Mouse (Mus musculus): Measurements from ENCODE around the gene Rbfox1. TPM values are rescaled to one million over a fixed set of nuclear protein-coding genes. Genes with fewer than 3 reads are reported as not detected.

Gene Rbfox1
- total RNA-seq, 1 experiment from 2014 or later, result not detected

DNA sequence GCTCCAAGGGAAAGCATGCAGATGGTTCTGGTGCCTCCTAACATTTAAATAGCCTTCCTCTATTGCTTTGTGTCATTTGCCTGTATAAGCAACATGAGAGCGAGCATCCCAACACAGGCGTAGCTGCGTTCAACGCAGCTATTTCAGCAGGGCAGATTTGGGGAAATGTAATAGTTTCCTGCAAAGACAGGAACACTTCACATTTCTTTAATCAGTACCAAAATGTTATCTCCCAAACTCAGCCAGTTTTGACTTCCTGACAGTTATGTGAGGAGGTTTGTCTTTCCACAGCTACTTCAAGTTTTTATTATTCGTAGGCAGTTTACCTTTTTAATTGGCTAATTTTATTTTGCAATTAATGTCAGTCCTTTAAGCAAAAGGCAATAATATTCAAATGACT is 1149.1 kb downstream of the Rbfox1 start:
- ATAC-seq (ENCODE audit: extremely low read depth, insufficient number of reproducible peaks, low FRiP score, poor library complexity, severe bottlenecking), result no peak

- ATAC-seq (ENCODE audit: extremely low read depth, insufficient number of reproducible peaks, low FRiP score, poor library complexity, severe bottlenecking), result no peak
Measured at GRCm38 (mm10) chr16:7036566-7036965, 1151.4 kb downstream of the Rbfox1 start.

DNA sequence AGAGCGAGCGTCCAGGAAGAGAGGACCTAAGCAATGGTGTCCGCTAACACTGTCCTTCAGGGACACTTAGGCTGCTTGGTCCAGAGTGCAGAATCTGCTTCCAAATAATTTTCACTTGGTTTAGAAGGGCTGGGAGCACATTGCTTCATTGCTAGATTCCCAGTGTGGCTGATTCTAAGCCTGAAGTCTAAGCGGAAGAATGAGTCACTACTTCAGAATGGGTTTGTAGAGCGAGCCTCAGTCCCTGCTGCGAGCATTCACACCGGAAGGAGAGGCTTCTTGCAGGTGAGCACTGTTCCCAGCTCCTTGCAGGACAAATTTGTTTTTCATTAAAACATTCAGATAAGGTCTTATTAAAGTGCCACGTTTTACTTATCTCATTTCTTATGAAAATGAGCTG is 1151.8 kb downstream of the Rbfox1 start:
- no peak for ATAC-seq (ENCODE audit: extremely low read depth, insufficient number of reproducible peaks, low FRiP score, poor library complexity, severe bottlenecking)

GRCm38 (mm10) chr16:7038639-7039260 is 1153.6 kb downstream of the Rbfox1 start:
- ATAC-seq (ENCODE audit: extremely low read depth, insufficient number of reproducible peaks, low FRiP score, poor library complexity, severe bottlenecking), result no peak

DNA sequence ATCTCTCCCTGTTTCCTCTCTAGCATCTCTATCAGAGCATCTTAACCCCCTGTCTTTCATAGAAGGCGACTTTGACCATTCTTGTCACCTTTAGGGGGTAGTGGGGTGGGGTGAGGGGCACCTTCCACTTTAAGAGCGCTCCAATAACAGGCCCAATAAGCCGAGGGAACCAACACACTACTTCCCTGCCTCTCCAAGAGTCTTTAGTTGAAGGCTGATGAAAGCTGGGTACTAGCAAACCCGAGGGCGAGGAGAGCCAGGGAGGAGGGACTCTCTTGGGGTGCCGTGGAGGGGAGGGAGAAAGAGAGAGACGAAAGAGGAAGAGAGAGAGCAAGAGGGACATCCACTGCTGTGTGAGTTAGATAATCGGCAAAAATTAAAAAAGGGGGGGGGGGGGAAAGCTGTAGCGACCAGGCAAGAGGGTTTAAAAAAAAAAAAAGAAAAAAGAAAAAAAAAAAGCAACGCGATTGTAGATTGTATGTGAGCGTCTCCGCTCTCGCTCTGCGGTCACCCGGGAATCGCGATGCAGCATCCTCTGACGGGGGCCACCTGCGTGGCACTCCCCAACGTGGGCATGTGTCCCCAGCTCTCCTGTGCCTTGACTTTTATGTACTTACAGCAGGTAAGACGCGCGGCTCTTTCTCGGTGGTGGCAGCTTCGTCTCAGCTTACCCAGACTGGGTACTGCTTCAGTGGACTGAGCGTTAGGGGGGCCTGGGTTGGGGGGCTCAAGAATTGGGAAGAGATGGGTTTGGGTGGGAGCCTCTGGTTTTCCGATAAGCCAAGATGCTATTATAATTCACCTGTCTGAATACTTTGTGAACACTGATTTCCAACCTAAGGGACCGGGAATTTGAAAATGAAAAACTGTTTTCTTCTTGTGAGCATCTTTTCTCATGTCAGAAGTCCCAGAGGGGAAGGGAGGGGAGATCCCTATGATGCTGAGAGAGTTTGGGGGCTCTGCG is 1154.5 kb downstream of the Rbfox1 start:
- no peak for ATAC-seq (ENCODE audit: extremely low read depth, insufficient number of reproducible peaks, low FRiP score, poor library complexity, severe bottlenecking)

GRCm38 (mm10) chr16:7040691-7041090 is 1155.5 kb downstream of the Rbfox1 start:
- no peak for ATAC-seq (ENCODE audit: extremely low read depth, insufficient number of reproducible peaks, low FRiP score, poor library complexity, severe bottlenecking)

DNA sequence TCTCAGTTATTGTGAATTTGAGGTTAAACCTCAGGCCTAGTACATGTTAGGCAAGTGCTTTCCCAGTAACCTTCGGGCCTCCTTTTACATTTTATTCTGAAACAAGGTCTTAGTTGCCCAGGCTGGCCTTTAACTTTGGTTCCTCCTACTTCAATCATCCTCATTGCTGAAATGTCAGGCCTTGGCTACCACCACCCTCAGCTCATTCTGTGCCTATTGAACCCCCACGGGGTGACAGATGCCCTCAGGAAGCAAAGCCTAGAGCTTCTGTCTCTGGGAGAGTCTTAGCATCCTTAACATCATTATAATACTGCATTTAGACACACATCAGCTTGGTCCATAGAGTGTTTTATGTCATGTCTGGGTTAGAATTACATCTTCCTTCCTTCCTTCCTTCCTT is 1162.3 kb downstream of the Rbfox1 start:
- ATAC-seq (ENCODE audit: extremely low read depth, insufficient number of reproducible peaks, low FRiP score, poor library complexity, severe bottlenecking), result no peak

DNA sequence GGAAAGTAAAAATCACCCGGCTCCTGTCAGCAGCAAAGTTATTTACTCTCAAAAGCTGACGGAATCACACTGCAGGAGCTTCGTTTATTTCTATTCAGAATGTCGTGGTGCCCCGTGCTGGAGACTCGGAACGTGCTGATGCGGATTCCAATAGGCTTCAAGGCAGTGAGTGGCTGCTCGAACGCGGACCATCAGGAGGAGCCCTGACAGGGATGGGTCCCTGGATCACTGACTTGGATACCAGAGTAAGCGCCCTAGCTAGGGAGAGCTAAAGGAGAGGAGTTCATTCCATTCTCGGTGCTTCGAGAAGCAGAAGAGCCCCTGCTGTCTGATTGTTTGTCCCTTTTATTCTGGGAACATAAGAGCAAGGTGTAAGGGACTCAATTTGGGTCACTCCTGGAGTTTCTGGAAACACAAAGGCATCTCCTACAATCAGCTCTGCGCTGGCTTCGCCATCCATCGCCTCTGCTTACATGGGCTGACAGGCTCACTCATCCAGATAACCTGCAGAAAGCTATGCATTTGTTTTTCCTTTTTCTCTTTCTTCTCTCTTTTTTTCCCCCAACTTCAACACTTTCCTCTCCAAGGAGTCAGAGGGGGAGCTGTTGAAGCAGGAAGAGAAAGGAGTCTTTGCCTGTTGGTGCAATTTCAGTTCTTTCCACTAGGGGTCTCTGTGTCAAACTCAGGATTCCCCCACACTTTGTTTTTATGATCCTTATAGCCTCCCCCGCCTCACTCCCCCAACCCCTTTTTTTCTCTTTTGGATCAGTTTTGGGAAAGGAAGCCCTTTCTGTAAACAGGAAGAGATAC is 1164.2 kb downstream of the Rbfox1 start:
- ATAC-seq (ENCODE audit: extremely low read depth, insufficient number of reproducible peaks, low FRiP score, poor library complexity, severe bottlenecking), result no peak

DNA sequence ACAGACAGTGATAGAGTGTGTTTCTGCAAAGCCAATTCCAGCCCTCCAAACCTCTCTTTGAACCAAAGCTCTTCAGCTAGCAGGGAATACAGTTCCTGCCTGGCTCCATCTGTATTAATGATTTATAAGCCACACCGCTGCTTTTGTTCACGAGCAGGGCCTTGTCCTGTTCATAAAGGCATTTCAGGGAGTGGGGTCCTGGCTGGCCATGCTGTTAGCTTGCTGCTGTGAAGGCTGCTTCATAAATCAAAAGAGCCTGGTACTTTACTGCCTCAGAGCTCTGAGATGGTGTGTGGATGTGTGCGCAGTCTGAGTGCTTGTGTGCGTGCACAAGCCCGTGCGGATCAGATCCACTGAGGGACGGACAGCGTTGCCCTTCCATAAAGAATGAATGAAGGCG is 1165.8 kb downstream of the Rbfox1 start:
- ATAC-seq (ENCODE audit: extremely low read depth, insufficient number of reproducible peaks, low FRiP score, poor library complexity, severe bottlenecking), result no peak

DNA sequence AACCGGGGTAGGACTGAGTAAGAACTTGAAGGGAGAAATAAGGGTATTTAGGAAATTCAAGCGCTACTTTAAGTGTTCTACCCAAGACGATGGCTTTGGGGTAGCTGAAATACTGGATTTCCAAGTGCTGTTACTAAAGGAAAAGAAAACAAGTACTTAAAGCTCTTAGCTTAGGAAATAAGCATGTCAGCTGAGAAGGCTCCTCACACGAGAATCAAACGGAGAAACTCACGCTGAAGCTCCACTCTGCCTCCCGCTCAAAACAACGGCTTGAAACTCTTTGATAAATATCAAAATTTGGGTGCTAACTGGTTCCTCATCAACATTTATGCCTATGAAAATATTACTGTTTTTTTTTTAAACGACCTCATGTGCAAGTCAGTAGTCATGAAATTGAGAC is 1166.8 kb downstream of the Rbfox1 start:
- ATAC-seq (ENCODE audit: extremely low read depth, insufficient number of reproducible peaks, low FRiP score, poor library complexity, severe bottlenecking), result no peak

- ATAC-seq (ENCODE audit: extremely low read depth, insufficient number of reproducible peaks, low FRiP score, poor library complexity, severe bottlenecking), result no peak
Measured at GRCm38 (mm10) chr16:7052408-7052807, 1167.3 kb downstream of the Rbfox1 start.

DNA sequence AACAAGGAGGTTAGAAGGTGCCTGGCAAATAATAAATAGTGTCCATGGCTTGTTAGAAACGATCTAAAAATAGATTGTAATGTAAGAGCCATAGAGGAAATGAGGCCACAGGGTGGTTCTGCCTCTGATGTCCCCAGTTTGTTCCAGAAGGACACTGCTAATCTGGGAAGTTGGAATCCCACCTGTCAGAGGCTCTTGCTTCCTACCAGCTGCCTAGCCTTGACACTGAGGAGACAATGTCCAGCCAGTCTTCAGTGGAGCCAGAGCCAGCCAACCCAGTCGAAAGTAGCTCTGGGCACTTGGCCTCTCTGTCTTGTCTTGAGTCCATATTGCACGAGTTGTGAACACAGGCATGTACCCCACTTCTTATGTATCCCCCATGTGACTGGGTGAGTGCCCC is 1172.6 kb downstream of the Rbfox1 start:
- ATAC-seq (ENCODE audit: extremely low read depth, insufficient number of reproducible peaks, low FRiP score, poor library complexity, severe bottlenecking), result no peak

DNA sequence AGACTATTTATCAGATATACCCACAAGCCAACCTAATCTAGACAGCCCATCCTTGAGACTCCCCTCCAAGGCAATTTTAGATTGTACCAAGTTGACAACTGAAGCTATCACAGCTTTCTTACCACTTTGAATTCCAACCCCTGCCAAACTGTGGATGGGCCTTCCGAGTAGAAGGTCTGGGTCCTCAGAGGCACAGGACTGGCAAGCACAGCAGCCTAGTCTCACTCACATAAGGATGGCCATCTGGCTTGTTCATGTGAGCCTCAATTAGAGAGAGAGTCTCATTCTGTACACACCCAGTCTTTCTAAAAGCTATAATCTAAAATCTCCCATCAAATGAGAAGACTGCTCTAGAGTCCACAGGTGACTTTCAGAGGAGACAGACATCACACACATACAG is 1173.4 kb downstream of the Rbfox1 start:
- no peak for ATAC-seq (ENCODE audit: extremely low read depth, insufficient number of reproducible peaks, low FRiP score, poor library complexity, severe bottlenecking)

- no peak for ATAC-seq (ENCODE audit: extremely low read depth, insufficient number of reproducible peaks, low FRiP score, poor library complexity, severe bottlenecking)
Measured at GRCm38 (mm10) chr16:7059596-7059995, 1174.4 kb downstream of the Rbfox1 start.

GRCm38 (mm10) chr16:7060864-7061263 is 1175.7 kb downstream of the Rbfox1 start:
- ATAC-seq (ENCODE audit: extremely low read depth, insufficient number of reproducible peaks, low FRiP score, poor library complexity, severe bottlenecking), result no peak

- no peak for ATAC-seq (ENCODE audit: extremely low read depth, insufficient number of reproducible peaks, low FRiP score, poor library complexity, severe bottlenecking)
Measured at GRCm38 (mm10) chr16:7062512-7062911, 1177.4 kb downstream of the Rbfox1 start.

- ATAC-seq (ENCODE audit: extremely low read depth, insufficient number of reproducible peaks, low FRiP score, poor library complexity, severe bottlenecking), result no peak
Measured at GRCm38 (mm10) chr16:7067109-7067508, 1182.0 kb downstream of the Rbfox1 start.

DNA sequence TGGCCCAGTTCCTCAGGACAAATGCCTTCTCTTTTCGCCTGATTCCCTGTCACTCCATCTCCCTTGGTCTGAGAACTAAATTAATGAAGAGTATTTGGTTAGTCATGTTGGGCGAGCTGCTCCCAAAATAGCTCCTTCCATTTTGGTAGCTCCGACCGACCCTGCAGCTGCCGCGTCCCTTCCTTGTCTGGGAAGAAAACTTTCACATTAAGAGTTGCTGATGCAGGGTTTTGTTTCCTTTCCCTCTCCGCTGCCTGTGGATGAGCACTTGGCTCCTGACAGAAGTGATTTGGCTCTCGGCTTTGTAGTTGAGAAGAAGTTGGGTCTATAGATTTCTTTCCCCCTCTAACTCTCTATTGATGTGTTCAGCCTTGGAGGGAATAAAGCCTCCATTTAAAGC is 1184.4 kb downstream of the Rbfox1 start:
- ATAC-seq (ENCODE audit: extremely low read depth, insufficient number of reproducible peaks, low FRiP score, poor library complexity, severe bottlenecking), result no peak

DNA sequence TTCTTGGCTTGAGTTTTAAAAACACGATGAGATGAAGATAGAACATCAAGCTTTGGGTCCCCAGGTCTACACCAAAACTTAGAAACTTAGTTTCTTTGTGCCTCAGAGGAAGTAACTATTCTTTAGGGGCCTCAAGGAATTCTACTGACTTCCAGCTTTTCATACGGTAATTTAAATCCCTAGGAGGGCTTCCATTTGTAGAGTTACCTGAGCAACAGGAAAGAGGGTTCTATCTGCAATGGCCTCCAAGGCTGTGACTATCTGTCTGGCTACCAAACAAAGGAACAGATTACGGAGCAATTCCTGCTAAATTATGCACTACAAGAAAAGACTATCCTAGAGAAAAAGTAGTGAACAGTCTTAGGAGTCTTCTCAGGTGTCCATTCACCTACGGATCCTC is 1189.6 kb downstream of the Rbfox1 start:
- no peak for ATAC-seq (ENCODE audit: extremely low read depth, insufficient number of reproducible peaks, low FRiP score, poor library complexity, severe bottlenecking)

GRCm38 (mm10) chr16:7075749-7076148 is 1190.6 kb downstream of the Rbfox1 start:
- ATAC-seq (ENCODE audit: extremely low read depth, insufficient number of reproducible peaks, low FRiP score, poor library complexity, severe bottlenecking), result no peak
